Mouse (Mus musculus) forebrain, embryonic 14.5 days (tissue): ENCODE results near the gene Itgb3bp. TPM values are rescaled to one million over a fixed set of nuclear protein-coding genes. Genes with fewer than 3 reads are reported as not detected.
A peak's percentile ranks its signal among the peaks of the same experiment; 100 is the strongest.

ENCODE experiments used
- ATAC-seq: fragments of 200-750 bp; cut with Nextera tagmentation; 2 replicates; pipeline ENCODE4 v1.8.0; 2017; ENCODE audit warnings: mild to moderate bottlenecking, moderate library complexity
- DNase-seq: peaks from one replicate; pipeline ENCODE4 v3.0.0-alpha.2; 2015; ENCODE audit warnings: low spot score
- H3K27ac ChIP-seq: fragments of 300-500 bp; sonication (generic); 2 replicates; pipeline ENCODE4 v1.5.1; 2014; ENCODE audit warnings: low read depth, mild to moderate bottlenecking, control low read depth, low read length, moderate library complexity
- H3K27me3 ChIP-seq: fragments of 300-500 bp; sonication (generic); replicated peaks from 2 replicates; pipeline ENCODE4 v1.6.1; 2014; ENCODE audit warnings: low read length, control low read depth, mixed read lengths; ENCODE audit not compliant: control insufficient read depth, insufficient read depth
- H3K36me3 ChIP-seq: fragments of 300-500 bp; sonication (generic); 2 replicates; pipeline ENCODE4 v1.6.1; 2014; ENCODE audit warnings: low read length, control low read depth; ENCODE audit not compliant: control insufficient read depth, insufficient read depth
- H3K4me1 ChIP-seq: fragments of 300-500 bp; sonication (generic); 2 replicates; pipeline ENCODE4 v1.6.1; 2014; ENCODE audit warnings: antibody characterized with exemption, low read length, control low read depth; ENCODE audit not compliant: control insufficient read depth, insufficient read depth
- H3K4me2 ChIP-seq: fragments of 300-500 bp; sonication (generic); 2 replicates; pipeline ENCODE4 v1.6.1; 2014; ENCODE audit warnings: mild to moderate bottlenecking, control low read depth, low read length
- H3K4me3 ChIP-seq: fragments of 300-500 bp; sonication (generic); 2 replicates; pipeline ENCODE4 v1.5.1; 2014; ENCODE audit warnings: low read depth, low read length, control low read depth
- H3K9ac ChIP-seq: fragments of 300-500 bp; sonication (generic); 2 replicates; pipeline ENCODE4 v1.6.1; 2014; ENCODE audit warnings: mild to moderate bottlenecking, low read length, control low read depth, moderate library complexity
- H3K9me3 ChIP-seq: fragments of 300-500 bp; sonication (generic); replicated peaks from 2 replicates; pipeline ENCODE4 v1.6.1; 2016; ENCODE audit warnings: low read length, control low read depth, mixed read lengths; ENCODE audit not compliant: control insufficient read depth
- WGBS: fragments of 180-500 bp; shearing (Covaris S2); extraction: QIAGEN DNeasy Blood & Tissue Kit; methylation state at CpG from one replicate; pipeline ENCODE4 v1.1.7; 2014; 5-methylcytosine and 5-hydroxymethylcytosine counted together
- polyA plus RNA-seq: library from polyadenylated mRNA; unstranded; fragments of >200 nt; fragmentation: Nextera tagmentation; extraction: Ambion mirVana; gene quantifications from 2 replicates; pipeline ENCODE4 v1.2.1, GENCODE M21; 2014

The Itgb3bp gene
- polyA plus RNA-seq, 1 experiment from 2014 or later, result 27.2 TPM

- DNase-seq (peak; percentile 18), ATAC-seq (no peak)
- Histone ChIP-seq H3K4me1 (0 out of 2 replicates have a peak, but pooled peaks cover 2% of the 10 kb centered on the region), H3K27me3 (no peaks in the 10 kb centered on the region), H3K9ac (no peak overlapping the region), H3K4me3 (no peak overlapping the region), H3K27ac (no peak overlapping the region), H3K36me3 (no peaks in the 10 kb centered on the region), H3K4me2 (no peak overlapping the region), H3K9me3 (no peaks in the 10 kb centered on the region)
- WGBS, result 83% methylated on average over 10 of the region's 10 CpGs
These were observed 12.2 kb upstream of the Itgb3bp start for GRCm38 (mm10) chr4:99941655-99942414.

GRCm38 (mm10) chr4:99939711-99940505 lies 10.3 kb upstream of the Itgb3bp start:
- WGBS, result 49% methylated on average over 16 of the region's 16 CpGs
- Histone ChIP-seq H3K4me1 (0 out of 2 replicates have a peak, but pooled peaks cover 2% of the 10 kb centered on the region), H3K9ac (no peak overlapping the region), H3K4me2 (no peak overlapping the region), H3K4me3 (no peak overlapping the region), H3K9me3 (no peaks in the 10 kb centered on the region), H3K27me3 (no peaks in the 10 kb centered on the region), H3K36me3 (no peaks in the 10 kb centered on the region), H3K27ac (no peak overlapping the region)
- no peak for ATAC-seq
- DNase-seq, result peak; percentile 33

GRCm38 (mm10) chr4:99936278-99936677 lies 6.7 kb upstream of the Itgb3bp start:
- no peak overlapping the region for H3K9ac ChIP-seq
- no peaks in the 10 kb centered on the region for H3K9me3 ChIP-seq
- no peaks in the 10 kb centered on the region for H3K27me3 ChIP-seq
- H3K4me2 ChIP-seq, result no peak overlapping the region
- H3K4me1 ChIP-seq, result 0 out of 2 replicates have a peak, but pooled peaks cover 2% of the 10 kb centered on the region
- no peak for ATAC-seq
- no peaks in the 10 kb centered on the region for H3K36me3 ChIP-seq
- no peak overlapping the region for H3K4me3 ChIP-seq
- H3K27ac ChIP-seq, result no peak overlapping the region
- no peak for DNase-seq
- WGBS, result 96% methylated on average over 5 of the region's 5 CpGs

- Histone ChIP-seq H3K9ac (no peak overlapping the region), H3K27ac (no peak overlapping the region), H3K27me3 (no peaks in the 10 kb centered on the region), H3K9me3 (no peaks in the 10 kb centered on the region), H3K4me2 (no peak overlapping the region), H3K36me3 (no peaks in the 10 kb centered on the region), H3K4me3 (no peak overlapping the region), H3K4me1 (peaks cover 11% of the 10 kb centered on the region)
- WGBS, result 92% methylated on average over 7 of the region's 7 CpGs
- DNase-seq (no peak), ATAC-seq (no peak)
These were observed 5.2 kb upstream of the Itgb3bp start for GRCm38 (mm10) chr4:99934859-99935258.

GRCm38 (mm10) chr4:99931807-99932206 lies 2.2 kb upstream of the Itgb3bp start:
- Histone ChIP-seq H3K36me3 (no peaks in the 10 kb centered on the region), H3K4me2 (no peak overlapping the region), H3K4me3 (no peak overlapping the region), H3K27ac (no peak overlapping the region), H3K4me1 (peaks cover 9% of the 10 kb centered on the region), H3K9ac (no peak overlapping the region), H3K27me3 (no peaks in the 10 kb centered on the region), H3K9me3 (no peaks in the 10 kb centered on the region)
- WGBS, result 94% methylated on average over 4 of the region's 4 CpGs
- DNase-seq (no peak), ATAC-seq (no peak)

- Histone ChIP-seq H3K36me3 (no peaks in the 10 kb centered on the region), H3K4me1 (peaks cover 9% of the 10 kb centered on the region), H3K9me3 (no peaks in the 10 kb centered on the region), H3K27me3 (no peaks in the 10 kb centered on the region), H3K27ac (no peak overlapping the region), H3K4me2 (no peak overlapping the region), H3K4me3 (no peak overlapping the region), H3K9ac (no peak overlapping the region)
- WGBS, result 68% methylated on average over 11 of the region's 11 CpGs
- no peak for ATAC-seq
- no peak for DNase-seq
These were observed 1.6 kb upstream of the Itgb3bp start for GRCm38 (mm10) chr4:99931240-99931580.

GRCm38 (mm10) chr4:99930518-99931239 lies 1.1 kb upstream of the Itgb3bp start:
- Histone ChIP-seq H3K9ac (no peak overlapping the region), H3K4me2 (peak overlapping the region; percentile 85), H3K4me1 (peaks cover 9% of the 10 kb centered on the region), H3K27ac (no peak overlapping the region), H3K9me3 (no peaks in the 10 kb centered on the region), H3K27me3 (no peaks in the 10 kb centered on the region), H3K36me3 (no peaks in the 10 kb centered on the region), H3K4me3 (peak overlapping the region; percentile 65)
- 51% methylated on average over 10 of the region's 10 CpGs for WGBS
- no peak for ATAC-seq
- no peak for DNase-seq

- Histone ChIP-seq H3K9ac (peak within 1 kb of the TSS; percentile 76), H3K9me3 (no peaks in the 10 kb centered on the region), H3K27me3 (no peaks in the 10 kb centered on the region), H3K4me3 (peak within 1 kb of the TSS; percentile 65), H3K36me3 (no peaks in the 10 kb centered on the region), H3K27ac (peak within 1 kb of the TSS; percentile 80), H3K4me2 (peak within 1 kb of the TSS; percentile 85), H3K4me1 (peaks cover 9% of the 10 kb centered on the region)
- ATAC-seq (peak; percentile 83), DNase-seq (no peak)
- WGBS, result 3% methylated on average over 23 of the region's 23 CpGs
These were observed 432 bp downstream of the Itgb3bp start, which contains the start of gene Pgm1 for GRCm38 (mm10) chr4:99929149-99929612. TSS of gene Pgm1 (plus strand) at chr4:99929414.
